Mouse (Mus musculus) testis, adult 2 months (tissue): ENCODE results near the gene Ifit1bl2.
"Not testable (repeated sequence)": the region's sequence is repeated elsewhere in the genome, so short reads cannot be mapped to it uniquely, and the experiment has no call there.

ENCODE experiments used
- CTCF ChIP-seq: fragments of 200-500 bp; IDR thresholded peaks from 2 replicates; pipeline ENCODE4 v1.5.1; 2012; ENCODE audit warnings: low read depth, mild to moderate bottlenecking, inconsistent platforms, low read length, moderate library complexity; ENCODE audit not compliant: control insufficient read depth, insufficient read depth, insufficient replicate concordance
- POLR2A ChIP-seq: fragments of 200-500 bp; IDR thresholded peaks from 2 replicates; pipeline ENCODE4 v1.6.1; 2012; ENCODE audit warnings: low read depth, mild to moderate bottlenecking, inconsistent platforms, low read length, moderate library complexity; ENCODE audit not compliant: control insufficient read depth

- not testable (repeated sequence) for TF ChIP-seq POLR2A, CTCF
Observed at GRCm38 (mm10) chr19:34612243-34613001, 28.1 kb downstream of the Ifit1bl2 start.
